Mouse (Mus musculus) kidney, embryonic 16.5 days (tissue): Measurements from ENCODE around the gene Pidd1. TPM values are rescaled to one million over a fixed set of nuclear protein-coding genes. Genes with fewer than 3 reads are reported as not detected.

ENCODE experiments used
- ATAC-seq: fragments of 200-750 bp; cut with Nextera tagmentation; 2 replicates; pipeline ENCODE4 v1.8.0; 2017; ENCODE audit warnings: moderate TSS enrichment; ENCODE audit not compliant: low FRiP score, low TSS enrichment
- H3K27ac ChIP-seq: fragments of 300-500 bp; sonication (generic); 2 replicates; pipeline ENCODE4 v1.5.1; 2014; ENCODE audit warnings: low read length
- H3K27me3 ChIP-seq: fragments of 300-500 bp; sonication (generic); 2 replicates; pipeline ENCODE4 v1.6.1; 2014; ENCODE audit warnings: low read length, control low read depth, mixed read lengths; ENCODE audit not compliant: insufficient read depth
- H3K36me3 ChIP-seq: fragments of 300-500 bp; sonication (generic); 2 replicates; pipeline ENCODE4 v1.6.1; 2014; ENCODE audit warnings: low read length, control low read depth, mixed read lengths; ENCODE audit not compliant: insufficient read depth
- H3K4me1 ChIP-seq: fragments of 300-500 bp; sonication (generic); 2 replicates; pipeline ENCODE4 v1.6.1; 2014; ENCODE audit warnings: low read length, control low read depth, mixed read lengths; ENCODE audit not compliant: insufficient read depth
- H3K4me2 ChIP-seq: fragments of 300-500 bp; sonication (generic); replicated peaks from 2 replicates; pipeline ENCODE4 v1.6.1; 2014; ENCODE audit warnings: low read depth, low read length
- H3K4me3 ChIP-seq: fragments of 300-500 bp; sonication (generic); 2 replicates; pipeline ENCODE4 v1.5.1; 2014; ENCODE audit warnings: mild to moderate bottlenecking, low read length
- H3K9ac ChIP-seq: fragments of 300-500 bp; sonication (generic); replicated peaks from 2 replicates; pipeline ENCODE4 v1.6.1; 2014; ENCODE audit warnings: low read length
- H3K9me3 ChIP-seq: fragments of 300-500 bp; sonication (generic); 2 replicates; pipeline ENCODE4 v1.6.1; 2016; ENCODE audit warnings: low read length, control low read depth
- WGBS: fragments of 180-500 bp; shearing (Covaris S2); extraction: QIAGEN DNeasy Blood & Tissue Kit; methylation state at CpG from one replicate; pipeline ENCODE4 v1.1.7; 2014; 5-methylcytosine and 5-hydroxymethylcytosine counted together
- polyA plus RNA-seq: library from polyadenylated mRNA; unstranded; fragments of >200 nt; fragmentation: Nextera tagmentation; extraction: Ambion mirVana; gene quantifications from 2 replicates; pipeline ENCODE4 v1.2.1, GENCODE M21; 2015

The Pidd1 gene
- polyA plus RNA-seq, 1 experiment from 2014 or later: 11.4 TPM

GRCm38 (mm10) chr7:141467230-141468030, 23.6 kb upstream of the Pidd1 start, which contains the start of gene Cd151:
Cd151 (plus strand) TSS chr7:141467392.
- H3K4me3 ChIP-seq: peak within 1 kb of the TSS; percentile 85
- no peaks in the 10 kb centered on the region for H3K9me3 ChIP-seq
- H3K9ac ChIP-seq: peak within 1 kb of the TSS; percentile 90
- peaks cover 30% of the 10 kb centered on the region for H3K27me3 ChIP-seq
- WGBS: under 1% methylated on average over 52 of the region's 52 CpGs
- H3K27ac ChIP-seq: peak within 1 kb of the TSS; percentile 97
- ATAC-seq: peak; percentile 81
- peaks cover 52% of the 10 kb centered on the region for H3K4me1 ChIP-seq
- H3K36me3 ChIP-seq: peaks cover 22% of the 10 kb centered on the region
- H3K4me2 ChIP-seq: peak within 1 kb of the TSS; percentile 92

GRCm38 (mm10) chr7:141466607-141467148, 22.9 kb upstream of the Pidd1 start:
- Histone ChIP-seq H3K36me3 (peaks cover 22% of the 10 kb centered on the region), H3K4me3 (peak overlapping the region; percentile 85), H3K27ac (peak overlapping the region; percentile 97), H3K4me2 (peak overlapping the region; percentile 92), H3K27me3 (peaks cover 34% of the 10 kb centered on the region), H3K4me1 (peaks cover 59% of the 10 kb centered on the region), H3K9ac (peak overlapping the region; percentile 90), H3K9me3 (no peaks in the 10 kb centered on the region)
- WGBS: 52% methylated on average over 10 of the region's 10 CpGs
- ATAC-seq: no peak

DNA sequence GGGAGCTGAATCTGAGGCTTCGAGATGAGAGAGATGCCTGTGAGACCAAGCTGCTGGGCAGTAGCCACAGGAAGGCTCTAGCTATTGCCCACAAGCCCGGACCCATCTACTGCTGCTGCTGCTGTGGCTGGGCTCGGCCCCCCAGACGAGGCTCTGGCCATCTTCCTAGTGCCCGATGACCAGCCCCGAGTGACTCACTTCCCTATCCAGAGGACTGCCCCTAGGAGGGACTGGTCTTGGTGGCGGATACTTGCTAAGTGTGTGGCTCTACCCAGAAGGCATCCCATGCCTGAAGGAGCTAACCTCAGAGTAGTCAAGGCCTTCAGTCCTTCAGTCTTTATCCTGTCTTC, 22.2 kb upstream of the Pidd1 start:
- H3K27me3 ChIP-seq: peaks cover 34% of the 10 kb centered on the region
- ATAC-seq: no peak
- H3K4me2 ChIP-seq: no peak overlapping the region
- peaks cover 64% of the 10 kb centered on the region for H3K4me1 ChIP-seq
- peaks cover 16% of the 10 kb centered on the region for H3K36me3 ChIP-seq
- H3K4me3 ChIP-seq: no peak overlapping the region
- H3K9me3 ChIP-seq: no peaks in the 10 kb centered on the region
- 63% methylated on average over 7 of the region's 7 CpGs for WGBS
- no peak overlapping the region for H3K27ac ChIP-seq
- no peak overlapping the region for H3K9ac ChIP-seq

DNA sequence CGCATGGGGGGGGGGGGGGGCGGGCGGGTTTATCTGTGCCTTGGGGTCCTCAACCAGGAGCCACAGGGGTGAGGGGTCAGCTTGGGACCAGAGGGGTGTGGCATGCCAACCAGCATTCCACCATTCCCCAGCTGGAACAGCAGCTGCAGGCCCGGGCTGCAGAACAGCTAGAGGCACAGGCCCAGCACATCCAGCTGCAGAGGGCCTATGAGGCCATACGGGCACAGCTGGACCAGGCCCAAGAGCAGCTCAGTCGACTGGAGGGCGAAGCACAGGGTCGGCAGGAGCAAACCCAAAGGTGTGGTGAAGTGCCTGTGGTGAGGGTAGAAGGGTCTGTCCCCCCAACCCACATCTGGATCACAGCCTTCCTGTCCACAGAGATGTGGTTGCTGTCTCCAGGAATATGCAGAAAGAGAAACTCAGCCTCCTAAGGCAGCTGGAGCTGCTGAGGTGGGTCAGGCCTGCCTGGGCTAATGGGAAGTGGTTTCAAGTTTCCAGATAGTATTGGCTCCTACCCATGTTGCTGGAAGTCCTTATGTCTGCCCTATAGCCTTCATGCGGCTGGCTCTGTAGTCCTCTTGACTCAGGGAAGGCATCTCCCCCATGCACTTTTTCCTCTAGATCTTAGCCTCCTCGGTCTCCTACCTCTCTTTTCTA, 21.7 kb upstream of the Pidd1 start:
- no peak for ATAC-seq
- peaks cover 66% of the 10 kb centered on the region for H3K4me1 ChIP-seq

DNA sequence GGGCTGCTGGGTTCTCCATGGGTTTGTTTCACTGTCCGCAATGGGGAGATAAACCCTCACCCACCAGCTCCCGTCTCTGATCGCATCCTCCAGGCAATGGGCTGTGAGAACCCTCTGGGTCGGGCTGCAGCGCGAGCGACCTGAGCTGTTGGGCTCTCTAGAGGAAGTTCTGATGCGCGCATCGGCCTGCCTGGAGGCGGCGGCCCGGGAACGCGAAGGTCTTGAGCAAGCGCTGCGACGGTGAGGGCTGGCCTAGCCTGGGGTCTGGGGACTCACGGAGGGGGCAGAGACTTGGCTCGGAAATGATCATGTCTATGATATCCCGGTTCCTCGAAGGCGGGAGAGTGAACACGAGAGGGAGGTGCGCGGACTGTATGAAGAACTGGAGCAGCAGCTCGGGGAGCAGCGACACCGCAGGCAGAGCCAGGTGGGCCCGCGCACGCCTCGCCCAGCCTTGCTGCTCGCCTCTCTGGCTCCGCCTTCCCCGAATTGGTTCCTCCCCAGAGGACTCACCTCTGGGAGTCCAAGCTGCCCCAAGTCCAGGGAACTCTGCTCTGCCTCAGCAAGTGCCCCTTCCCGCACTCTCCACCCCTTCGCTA, 20.9 kb upstream of the Pidd1 start:
- Histone ChIP-seq H3K27me3 (peaks cover 34% of the 10 kb centered on the region), H3K9me3 (no peaks in the 10 kb centered on the region), H3K36me3 (peaks cover 3% of the 10 kb centered on the region; the same call in 1 of the 2 replicates), H3K9ac (peak overlapping the region; percentile 43), H3K27ac (no peak overlapping the region), H3K4me2 (peak overlapping the region; percentile 51), H3K4me3 (peak overlapping the region; percentile 32), H3K4me1 (peaks cover 64% of the 10 kb centered on the region)
- no peak for ATAC-seq
- WGBS: 9% methylated on average over 37 of the region's 38 CpGs

More for the DNA sequence above, 21.7 kb upstream of the Pidd1 start:
- WGBS: 43% methylated on average over 8 of the region's 10 CpGs
- H3K27me3 ChIP-seq: peaks cover 34% of the 10 kb centered on the region
- no peaks in the 10 kb centered on the region for H3K9me3 ChIP-seq
- H3K4me3 ChIP-seq: no peak overlapping the region
- H3K9ac ChIP-seq: 0 out of 2 replicates have a peak overlapping the region, but pooled peaks have one; percentile 47
- H3K36me3 ChIP-seq: peaks cover 11% of the 10 kb centered on the region
- peak overlapping the region; percentile 51 for H3K4me2 ChIP-seq
- no peak overlapping the region for H3K27ac ChIP-seq

DNA sequence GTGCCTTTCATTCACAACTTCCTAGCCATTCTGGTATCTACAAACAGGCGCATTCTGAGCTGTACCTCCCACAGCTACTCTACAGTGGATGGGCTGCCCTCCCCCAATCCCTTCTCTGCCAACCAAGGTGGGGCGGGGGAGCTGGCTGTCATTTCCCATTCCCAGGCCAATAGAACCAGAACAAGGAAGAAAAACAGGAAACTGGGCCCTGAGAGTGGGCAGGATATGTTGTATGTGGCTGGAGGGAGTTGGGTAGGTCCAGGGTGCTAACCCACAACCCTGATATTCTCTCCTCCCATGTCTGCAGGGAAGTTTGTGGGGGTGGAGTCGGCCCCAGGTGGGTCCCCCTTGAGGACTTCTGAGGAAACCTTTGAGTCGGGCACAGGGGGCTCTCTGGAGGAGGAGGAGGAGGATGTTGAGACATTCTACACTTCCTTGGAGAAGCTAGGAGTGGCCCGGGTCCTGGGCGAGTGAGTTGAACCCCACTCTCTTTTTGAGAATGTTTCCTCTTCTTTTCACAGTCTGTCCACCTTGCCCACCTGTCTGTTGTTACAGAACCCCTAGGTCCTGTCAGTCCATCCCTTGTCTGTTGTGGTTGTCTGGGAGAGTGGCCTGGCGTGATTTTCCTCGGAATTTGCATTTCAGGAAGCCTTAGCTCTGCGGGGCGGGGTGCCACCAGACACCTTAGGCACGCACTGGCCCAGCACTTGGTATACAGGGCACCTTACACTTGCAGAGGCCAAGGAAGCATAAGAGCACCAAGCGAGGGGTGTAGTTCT, 20.2 kb upstream of the Pidd1 start:
- H3K4me2 ChIP-seq: peak overlapping the region; percentile 51
- peak overlapping the region; percentile 43 for H3K9ac ChIP-seq
- 29% methylated on average over 12 of the region's 12 CpGs for WGBS
- H3K4me1 ChIP-seq: peaks cover 57% of the 10 kb centered on the region
- no peaks in the 10 kb centered on the region for H3K9me3 ChIP-seq
- peak overlapping the region; percentile 32 for H3K4me3 ChIP-seq
- peaks cover 34% of the 10 kb centered on the region for H3K27me3 ChIP-seq
- H3K36me3 ChIP-seq: peaks cover 7% of the 10 kb centered on the region; the same call in 1 of the 2 replicates
- H3K27ac ChIP-seq: peak overlapping the region; percentile 31; the same call in 1 of the 2 replicates
- no peak for ATAC-seq

DNA sequence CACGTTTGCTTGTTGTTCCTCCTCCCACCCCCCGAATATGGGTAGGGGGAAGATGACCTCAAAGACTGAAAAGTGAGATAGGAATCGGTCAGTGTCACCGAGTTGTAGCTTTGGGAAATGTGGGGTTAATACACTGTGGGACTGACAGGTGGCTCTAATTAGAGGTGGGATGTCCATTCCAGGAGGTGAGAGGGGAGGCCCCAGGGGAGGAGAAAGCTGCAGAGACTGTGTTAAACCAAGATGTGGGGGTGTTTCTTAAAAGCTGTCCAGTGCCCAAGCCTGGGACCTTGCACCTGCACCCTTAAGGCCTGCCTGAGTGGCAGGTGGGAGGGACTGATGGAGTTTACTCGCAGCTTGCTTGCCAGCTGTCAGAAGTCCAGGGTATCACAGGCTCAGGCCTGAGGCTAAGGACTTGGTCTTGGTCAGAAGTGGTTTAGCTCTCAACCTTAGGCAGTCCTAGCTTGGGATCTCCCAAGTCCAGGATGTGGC, 18.6 kb upstream of the Pidd1 start:
- H3K9ac ChIP-seq: peak overlapping the region; percentile 68
- no peak overlapping the region for H3K27ac ChIP-seq
- no peak for ATAC-seq
- 10% methylated on average over 5 of the region's 5 CpGs for WGBS
- peaks cover 11% of the 10 kb centered on the region for H3K36me3 ChIP-seq
- peak overlapping the region; percentile 79 for H3K4me2 ChIP-seq
- H3K4me1 ChIP-seq: peaks cover 46% of the 10 kb centered on the region
- H3K27me3 ChIP-seq: peaks cover 34% of the 10 kb centered on the region
- no peaks in the 10 kb centered on the region for H3K9me3 ChIP-seq
- peak overlapping the region; percentile 59 for H3K4me3 ChIP-seq

- Histone ChIP-seq H3K36me3 (peaks cover 11% of the 10 kb centered on the region), H3K4me1 (peaks cover 42% of the 10 kb centered on the region), H3K27ac (no peak overlapping the region), H3K9me3 (no peaks in the 10 kb centered on the region), H3K9ac (peak overlapping the region; percentile 68), H3K4me3 (peak overlapping the region; percentile 59), H3K27me3 (peaks cover 34% of the 10 kb centered on the region), H3K4me2 (peak overlapping the region; percentile 79)
- WGBS: 2% methylated on average over 59 of the region's 59 CpGs
- ATAC-seq: no peak
Measured at GRCm38 (mm10) chr7:141461521-141462332, 17.9 kb upstream of the Pidd1 start.
